Mouse (Mus musculus) stomach, embryonic 16.5 days (tissue): Measurements from ENCODE around the gene Ptgir. TPM values are rescaled to one million over a fixed set of nuclear protein-coding genes. Genes with fewer than 3 reads are reported as not detected.

Experiments used
- ATAC-seq: fragments of 200-750 bp; cut with Nextera tagmentation; 2 replicates; pipeline ENCODE4 v1.8.0; 2017; ENCODE audit warnings: moderate number of reproducible peaks, moderate TSS enrichment; ENCODE audit not compliant: insufficient read depth, low FRiP score
- H3K27ac ChIP-seq: fragments of 300-500 bp; sonication (generic); 2 replicates; pipeline ENCODE4 v1.5.1; 2014; ENCODE audit warnings: low read length
- H3K27me3 ChIP-seq: fragments of 300-500 bp; sonication (generic); 2 replicates; pipeline ENCODE4 v1.6.1; 2014; ENCODE audit warnings: low read length, control low read depth, mixed read lengths; ENCODE audit not compliant: control insufficient read depth, insufficient read depth
- H3K36me3 ChIP-seq: fragments of 300-500 bp; sonication (generic); 2 replicates; pipeline ENCODE4 v1.6.1; 2014; ENCODE audit warnings: low read length; ENCODE audit not compliant: control insufficient read depth, insufficient read depth
- H3K4me1 ChIP-seq: fragments of 300-500 bp; sonication (generic); 2 replicates; pipeline ENCODE4 v1.6.1; 2014; ENCODE audit warnings: low read length, control low read depth, mixed read lengths; ENCODE audit not compliant: control insufficient read depth, insufficient read depth
- H3K4me2 ChIP-seq: fragments of 300-500 bp; sonication (generic); 2 replicates; pipeline ENCODE4 v1.6.1; 2014; ENCODE audit warnings: low read depth, low read length, mixed read lengths
- H3K4me3 ChIP-seq: fragments of 300-500 bp; sonication (generic); replicated peaks from 2 replicates; pipeline ENCODE4 v1.5.1; 2014; ENCODE audit warnings: mild to moderate bottlenecking, low read length
- H3K9ac ChIP-seq: fragments of 300-500 bp; sonication (generic); 2 replicates; pipeline ENCODE4 v1.6.1; 2014; ENCODE audit warnings: low read length
- H3K9me3 ChIP-seq: fragments of 300-500 bp; sonication (generic); replicated peaks from 2 replicates; pipeline ENCODE4 v1.6.1; 2016; ENCODE audit warnings: low read length, control low read depth; ENCODE audit not compliant: control insufficient read depth
- WGBS: fragments of 180-500 bp; shearing (Covaris S2); extraction: QIAGEN DNeasy Blood & Tissue Kit; methylation state at CpG from one replicate; pipeline ENCODE4 v1.1.7; 2014; 5-methylcytosine and 5-hydroxymethylcytosine counted together
- polyA plus RNA-seq: library from polyadenylated mRNA; unstranded; fragments of >200 nt; fragmentation: Nextera tagmentation; extraction: Ambion mirVana; gene quantifications from 2 replicates; pipeline ENCODE4 v1.2.1, GENCODE M21; 2015

Gene Ptgir
- polyA plus RNA-seq, 1 experiment from 2014 or later, result 3.2 TPM

GRCm38 (mm10) chr7:16917447-16917846 is 11.2 kb downstream of the Ptgir start:
- Histone ChIP-seq H3K4me1 (peaks cover 31% of the 10 kb centered on the region), H3K9ac (no peak overlapping the region), H3K4me2 (no peak overlapping the region), H3K36me3 (peaks cover 18% of the 10 kb centered on the region), H3K27ac (no peak overlapping the region), H3K9me3 (no peaks in the 10 kb centered on the region), H3K27me3 (no peaks in the 10 kb centered on the region), H3K4me3 (no peak overlapping the region)
- ATAC-seq, result no peak
- WGBS, result 56% methylated on average over 11 of the region's 11 CpGs

GRCm38 (mm10) chr7:16918014-16918413 is 11.7 kb downstream of the Ptgir start:
- Histone ChIP-seq H3K27me3 (no peaks in the 10 kb centered on the region), H3K27ac (no peak overlapping the region), H3K4me3 (no peak overlapping the region), H3K4me1 (peaks cover 33% of the 10 kb centered on the region), H3K9ac (no peak overlapping the region), H3K4me2 (no peak overlapping the region), H3K36me3 (peaks cover 18% of the 10 kb centered on the region), H3K9me3 (no peaks in the 10 kb centered on the region)
- 72% methylated on average over 9 of the region's 9 CpGs for WGBS
- ATAC-seq, result no peak

- Histone ChIP-seq H3K27me3 (no peaks in the 10 kb centered on the region), H3K36me3 (peaks cover 18% of the 10 kb centered on the region), H3K4me1 (peaks cover 33% of the 10 kb centered on the region), H3K27ac (no peak overlapping the region), H3K9ac (no peak overlapping the region), H3K9me3 (no peaks in the 10 kb centered on the region), H3K4me3 (no peak overlapping the region), H3K4me2 (no peak overlapping the region)
- ATAC-seq, result no peak
- 64% methylated on average over 3 of the region's 3 CpGs for WGBS
Measured at GRCm38 (mm10) chr7:16918670-16919069, 12.4 kb downstream of the Ptgir start.

GRCm38 (mm10) chr7:16919395-16920149 is 13.3 kb downstream of the Ptgir start:
- no peak overlapping the region for H3K4me3 ChIP-seq
- H3K9me3 ChIP-seq, result no peaks in the 10 kb centered on the region
- H3K27me3 ChIP-seq, result no peaks in the 10 kb centered on the region
- H3K4me2 ChIP-seq, result no peak overlapping the region
- no peak overlapping the region for H3K27ac ChIP-seq
- peaks cover 33% of the 10 kb centered on the region for H3K4me1 ChIP-seq
- WGBS, result 72% methylated on average over 13 of the region's 13 CpGs
- ATAC-seq, result no peak
- H3K36me3 ChIP-seq, result peaks cover 18% of the 10 kb centered on the region
- H3K9ac ChIP-seq, result peak overlapping the region; percentile 38

GRCm38 (mm10) chr7:16920150-16920579 is 13.9 kb downstream of the Ptgir start:
- Histone ChIP-seq H3K4me3 (no peak overlapping the region), H3K9me3 (no peaks in the 10 kb centered on the region), H3K4me2 (no peak overlapping the region), H3K9ac (peak overlapping the region; percentile 38), H3K36me3 (peaks cover 18% of the 10 kb centered on the region), H3K27ac (no peak overlapping the region), H3K27me3 (no peaks in the 10 kb centered on the region), H3K4me1 (peaks cover 33% of the 10 kb centered on the region)
- no peak for ATAC-seq
- 85% methylated on average over 7 of the region's 7 CpGs for WGBS

- H3K4me3 ChIP-seq, result peak overlapping the region; percentile 90
- peak overlapping the region; percentile 95 for H3K9ac ChIP-seq
- peak overlapping the region; percentile 95 for H3K4me2 ChIP-seq
- ATAC-seq, result no peak
- peaks cover 18% of the 10 kb centered on the region for H3K36me3 ChIP-seq
- no peaks in the 10 kb centered on the region for H3K27me3 ChIP-seq
- WGBS, result 47% methylated on average over 21 of the region's 21 CpGs
- no peaks in the 10 kb centered on the region for H3K9me3 ChIP-seq
- H3K4me1 ChIP-seq, result peaks cover 33% of the 10 kb centered on the region
- peak overlapping the region; percentile 95 for H3K27ac ChIP-seq
Measured at GRCm38 (mm10) chr7:16920818-16921791, 14.8 kb downstream of the Ptgir start.

- Histone ChIP-seq H3K4me3 (peak overlapping the region; percentile 90), H3K36me3 (peaks cover 11% of the 10 kb centered on the region), H3K27me3 (no peaks in the 10 kb centered on the region), H3K4me1 (peaks cover 33% of the 10 kb centered on the region), H3K27ac (peak overlapping the region; percentile 95), H3K9me3 (no peaks in the 10 kb centered on the region), H3K4me2 (peak overlapping the region; percentile 95), H3K9ac (peak overlapping the region; percentile 95)
- WGBS, result 37% methylated on average over 6 of the region's 6 CpGs
- no peak for ATAC-seq
Measured at GRCm38 (mm10) chr7:16921881-16922335, 15.6 kb downstream of the Ptgir start.

GRCm38 (mm10) chr7:16922360-16922973 is 16.2 kb downstream of the Ptgir start:
- no peaks in the 10 kb centered on the region for H3K27me3 ChIP-seq
- H3K4me2 ChIP-seq, result peak overlapping the region; percentile 95
- H3K4me3 ChIP-seq, result peak overlapping the region; percentile 90
- 32% methylated on average over 10 of the region's 10 CpGs for WGBS
- peak overlapping the region; percentile 95 for H3K27ac ChIP-seq
- ATAC-seq, result no peak
- peak overlapping the region; percentile 95 for H3K9ac ChIP-seq
- H3K36me3 ChIP-seq, result peaks cover 5% of the 10 kb centered on the region
- peaks cover 33% of the 10 kb centered on the region for H3K4me1 ChIP-seq
- H3K9me3 ChIP-seq, result no peaks in the 10 kb centered on the region
